In genomic region chr7:127021563-127022527, GRCm38 (mm10) we compare ENCODE assay signal across 8 mouse cellular contexts. TPM values are rescaled to one million over a fixed set of nuclear protein-coding genes. Genes with fewer than 3 reads are reported as not detected.
DNase-seq lines count a peak whose midpoint lies in the region; ATAC-seq lines count a peak whose summit lies in the region.

No protein-coding gene starts in this region.

- no peaks in the 10 kb centered on the region for H3K9me3 ChIP-seq in erythroblast, embryonic 14.5 days (ENCODE audit: control insufficient read depth, low read length)
- no peaks in the 10 kb centered on the region for H3K9me3 ChIP-seq in forebrain, embryonic 10.5 days
- no peaks in the 10 kb centered on the region for H3K9me3 ChIP-seq in limb, embryonic 15.5 days

- peak overlapping the region; percentile 100 for H3K27ac ChIP-seq in forebrain, embryonic 10.5 days
- peak overlapping the region; percentile 89 for H3K27ac ChIP-seq in limb, embryonic 15.5 days

- H3K4me2 ChIP-seq in limb, embryonic 15.5 days: peak overlapping the region; percentile 85

- peaks cover 64% of the 10 kb centered on the region for H3K4me1 ChIP-seq in erythroblast, embryonic 14.5 days (ENCODE audit: control insufficient read depth)
- H3K4me1 ChIP-seq in forebrain, embryonic 10.5 days: peaks cover 83% of the 10 kb centered on the region
- peaks cover 73% of the 10 kb centered on the region for H3K4me1 ChIP-seq in limb, embryonic 15.5 days

- ATAC-seq in erythroblast, adult 5-6 weeks (replicated peaks; ENCODE audit: low FRiP score, poor library complexity, severe bottlenecking): no peak
- no peak for ATAC-seq in limb, embryonic 15.5 days (ENCODE audit: insufficient number of reproducible peaks, low FRiP score, low TSS enrichment, low read depth)
- no peak for ATAC-seq in megakaryocyte-erythroid progenitor cell, adult 5-6 weeks (replicated peaks; ENCODE audit: low FRiP score, low TSS enrichment, poor library complexity, severe bottlenecking)

- peak; percentile 25 for DNase-seq in 416B (ENCODE audit: low read depth)
- DNase-seq in forebrain, embryonic 10.5 days (ENCODE audit: extremely low spot score, low spot score): no peak
- no peak for DNase-seq in urinary bladder, postnatal 25 days (ENCODE audit: low spot score)
- DNase-seq in spleen, adult 18-20 months: no peak

- H3K9ac ChIP-seq in limb, embryonic 15.5 days: peak overlapping the region; percentile 64

- WGBS in forebrain, embryonic 10.5 days: 46% methylated on average over 5 of the region's 5 CpGs
- WGBS in limb, embryonic 15.5 days: 46% methylated on average over 5 of the region's 5 CpGs

- H3K4me3 ChIP-seq in erythroblast, embryonic 14.5 days (replicated peaks): peak overlapping the region; percentile 34
- H3K4me3 ChIP-seq in forebrain, embryonic 10.5 days: peak overlapping the region; percentile 92
- H3K4me3 ChIP-seq in limb, embryonic 15.5 days: peak overlapping the region; percentile 88

- peaks cover 7% of the 10 kb centered on the region for H3K27me3 ChIP-seq in erythroblast, embryonic 14.5 days (ENCODE audit: control insufficient read depth)
- H3K27me3 ChIP-seq in forebrain, embryonic 10.5 days (ENCODE audit: poor library complexity, severe bottlenecking): no peaks in the 10 kb centered on the region
- no peaks in the 10 kb centered on the region for H3K27me3 ChIP-seq in limb, embryonic 15.5 days

- peaks cover 46% of the 10 kb centered on the region for H3K36me3 ChIP-seq in erythroblast, embryonic 14.5 days (ENCODE audit: control insufficient read depth)
- peaks cover 42% of the 10 kb centered on the region for H3K36me3 ChIP-seq in forebrain, embryonic 10.5 days (replicated peaks)
- H3K36me3 ChIP-seq in limb, embryonic 15.5 days: peaks cover 28% of the 10 kb centered on the region

RNA-seq across cellular contexts. Expression of gene Prrt2, which starts 0.8 kb away (rescaled TPM):
- 0.04 and 0.17 TPM in 2 replicates for polyA plus RNA-seq in erythroblast, embryonic 14.5 days (2012)
- not detected in 2 replicates for total RNA-seq in erythroblast, adult 5-6 weeks (2015; ENCODE audit: low replicate concordance)
- 1.5 TPM in 1 of 2 replicates, not detected in the other for total RNA-seq in erythroblast, adult 5-6 weeks (2017; ENCODE audit: low replicate concordance)
- 3.5 and 4.0 TPM in 2 replicates for polyA plus RNA-seq in forebrain, embryonic 10.5 days (2016; fragmentation: Nextera tagmentation; extraction: Ambion mirVana)
- 16.5 and 17.5 TPM in 2 replicates for polyA plus RNA-seq in limb, embryonic 15.5 days (2015; fragmentation: Nextera tagmentation; extraction: Ambion mirVana)
- 0.74 and 2.0 TPM in 2 replicates for total RNA-seq in megakaryocyte-erythroid progenitor cell, adult 5-6 weeks (2014; fragmentation: Nextera tagmentation)
- total RNA-seq in megakaryocyte-erythroid progenitor cell, adult 5-6 weeks (2017): 0.80 and 2.3 TPM in 2 replicates

RNA-seq across cellular contexts. Expression of gene Gm42742, which starts 0.9 kb away (rescaled TPM):
- 15.4 and 20.8 TPM in 2 replicates for polyA plus RNA-seq in erythroblast, embryonic 14.5 days (2012)
- total RNA-seq in erythroblast, adult 5-6 weeks (2015; ENCODE audit: low replicate concordance): 1.7 and 1.9 TPM in 2 replicates
- total RNA-seq in erythroblast, adult 5-6 weeks (2017; ENCODE audit: low replicate concordance): 8.1 and 9.1 TPM in 2 replicates
- polyA plus RNA-seq in forebrain, embryonic 10.5 days (2016; fragmentation: Nextera tagmentation; extraction: Ambion mirVana): 32.6 and 46.7 TPM in 2 replicates
- polyA plus RNA-seq in limb, embryonic 15.5 days (2015; fragmentation: Nextera tagmentation; extraction: Ambion mirVana): 28.9 and 58.2 TPM in 2 replicates
- total RNA-seq in megakaryocyte-erythroid progenitor cell, adult 5-6 weeks (2014; fragmentation: Nextera tagmentation): 0.47 and 3.3 TPM in 2 replicates
- total RNA-seq in megakaryocyte-erythroid progenitor cell, adult 5-6 weeks (2017): 22.6 TPM in 1 of 2 replicates, not detected in the other

RNA-seq across cellular contexts. Expression of gene Pagr1a, which starts 4.7 kb away (rescaled TPM):
- polyA plus RNA-seq in erythroblast, embryonic 14.5 days (2012): 8.2 and 13.3 TPM in 2 replicates
- 13.4 and 18.8 TPM in 2 replicates for total RNA-seq in erythroblast, adult 5-6 weeks (2015; ENCODE audit: low replicate concordance)
- total RNA-seq in erythroblast, adult 5-6 weeks (2017; ENCODE audit: low replicate concordance): 7.0 and 7.1 TPM in 2 replicates
- 92.7 and 121 TPM in 2 replicates for polyA plus RNA-seq in forebrain, embryonic 10.5 days (2016; fragmentation: Nextera tagmentation; extraction: Ambion mirVana)
- polyA plus RNA-seq in limb, embryonic 15.5 days (2015; fragmentation: Nextera tagmentation; extraction: Ambion mirVana): 46.7 and 85.6 TPM in 2 replicates
- total RNA-seq in megakaryocyte-erythroid progenitor cell, adult 5-6 weeks (2014; fragmentation: Nextera tagmentation): 62.5 and 66.9 TPM in 2 replicates
- 24.5 TPM in 1 of 2 replicates, not detected in the other for total RNA-seq in megakaryocyte-erythroid progenitor cell, adult 5-6 weeks (2017)

RNA-seq across cellular contexts. Expression of gene Maz, which starts 5.0 kb away (rescaled TPM):
- 173 and 193 TPM in 2 replicates for polyA plus RNA-seq in erythroblast, embryonic 14.5 days (2012)
- 44.9 and 51.3 TPM in 2 replicates for total RNA-seq in erythroblast, adult 5-6 weeks (2015; ENCODE audit: low replicate concordance)
- 25.0 and 49.5 TPM in 2 replicates for total RNA-seq in erythroblast, adult 5-6 weeks (2017; ENCODE audit: low replicate concordance)
- 60.2 and 65.7 TPM in 2 replicates for polyA plus RNA-seq in forebrain, embryonic 10.5 days (2016; fragmentation: Nextera tagmentation; extraction: Ambion mirVana)
- 49.8 and 54.8 TPM in 2 replicates for polyA plus RNA-seq in limb, embryonic 15.5 days (2015; fragmentation: Nextera tagmentation; extraction: Ambion mirVana)
- total RNA-seq in megakaryocyte-erythroid progenitor cell, adult 5-6 weeks (2014; fragmentation: Nextera tagmentation): 256 and 270 TPM in 2 replicates
- total RNA-seq in megakaryocyte-erythroid progenitor cell, adult 5-6 weeks (2017): 54.2 and 70.0 TPM in 2 replicates

RNA-seq across cellular contexts. Expression of gene Pagr1b, which starts 5.6 kb away (rescaled TPM):
- polyA plus RNA-seq in erythroblast, embryonic 14.5 days (2012): not detected in 2 replicates
- not detected in 2 replicates for total RNA-seq in erythroblast, adult 5-6 weeks (2015; ENCODE audit: low replicate concordance)
- total RNA-seq in erythroblast, adult 5-6 weeks (2017; ENCODE audit: low replicate concordance): not detected in 2 replicates
- not detected in 2 replicates for polyA plus RNA-seq in forebrain, embryonic 10.5 days (2016; fragmentation: Nextera tagmentation; extraction: Ambion mirVana)
- polyA plus RNA-seq in limb, embryonic 15.5 days (2015; fragmentation: Nextera tagmentation; extraction: Ambion mirVana): 0.63 and 1.8 TPM in 2 replicates
- total RNA-seq in megakaryocyte-erythroid progenitor cell, adult 5-6 weeks (2014; fragmentation: Nextera tagmentation): 0.66 TPM in 1 of 2 replicates, not detected in the other
- total RNA-seq in megakaryocyte-erythroid progenitor cell, adult 5-6 weeks (2017): 4.5 and 8.7 TPM in 2 replicates

Comparison
In these comparisons a context has a peak if more than half of its experiments do, and no peak if none do; other contexts are left out.
1. H3K4me3 ChIP-seq: peak in every context shown above with its lines; median percentile 92 in forebrain, embryonic 10.5 days; 88 in limb, embryonic 15.5 days; 34 in erythroblast, embryonic 14.5 days.